Mouse (Mus musculus): ENCODE results near the gene Aoc2.

Aoc2 gene

DNA sequence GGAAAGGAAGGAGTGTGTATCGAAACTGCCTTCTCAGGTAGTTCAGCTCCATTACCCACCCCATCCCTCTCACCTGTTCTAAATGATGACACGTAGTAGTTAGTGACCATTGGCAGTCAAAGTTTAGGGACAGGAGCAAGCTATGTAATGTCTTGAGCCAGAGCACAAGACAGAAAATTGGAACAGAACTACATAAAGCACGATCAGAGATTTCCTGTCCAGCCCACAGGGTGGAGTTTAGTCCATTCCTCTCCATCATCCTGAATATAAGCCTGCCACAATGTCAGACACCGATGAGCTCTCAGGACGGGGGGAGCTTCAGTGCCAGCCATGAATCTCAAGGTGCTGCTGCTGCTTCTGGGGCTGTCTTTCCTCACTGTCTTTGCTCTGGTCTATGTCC is at the start of gene Aoc2:
TSS of gene Aoc2 (plus strand) at position 301 of the 400 bp plus-strand sequence.
- no peak for DNase-seq

DNA sequence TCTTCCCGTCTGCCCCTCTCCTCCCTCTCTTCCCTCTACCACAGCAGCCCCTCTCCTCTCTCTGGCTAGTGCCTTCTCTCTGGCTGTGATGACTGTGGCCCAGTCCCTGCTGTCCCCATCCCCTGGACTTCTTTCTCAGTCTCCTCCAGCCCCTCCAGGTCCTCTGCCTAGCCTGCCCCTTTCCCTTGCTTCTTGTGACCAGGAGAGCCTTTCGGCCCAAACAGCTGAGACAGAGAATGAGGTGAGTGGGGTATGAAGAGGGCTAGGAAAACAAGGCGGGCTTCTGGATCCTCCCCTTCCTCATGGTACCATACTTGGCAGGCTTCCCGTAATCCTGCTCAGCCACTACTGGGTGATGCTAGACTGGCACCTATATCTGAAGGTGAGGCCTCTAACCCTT is 49.6 kb upstream of the Aoc2 start:
- no peak for DNase-seq

DNA sequence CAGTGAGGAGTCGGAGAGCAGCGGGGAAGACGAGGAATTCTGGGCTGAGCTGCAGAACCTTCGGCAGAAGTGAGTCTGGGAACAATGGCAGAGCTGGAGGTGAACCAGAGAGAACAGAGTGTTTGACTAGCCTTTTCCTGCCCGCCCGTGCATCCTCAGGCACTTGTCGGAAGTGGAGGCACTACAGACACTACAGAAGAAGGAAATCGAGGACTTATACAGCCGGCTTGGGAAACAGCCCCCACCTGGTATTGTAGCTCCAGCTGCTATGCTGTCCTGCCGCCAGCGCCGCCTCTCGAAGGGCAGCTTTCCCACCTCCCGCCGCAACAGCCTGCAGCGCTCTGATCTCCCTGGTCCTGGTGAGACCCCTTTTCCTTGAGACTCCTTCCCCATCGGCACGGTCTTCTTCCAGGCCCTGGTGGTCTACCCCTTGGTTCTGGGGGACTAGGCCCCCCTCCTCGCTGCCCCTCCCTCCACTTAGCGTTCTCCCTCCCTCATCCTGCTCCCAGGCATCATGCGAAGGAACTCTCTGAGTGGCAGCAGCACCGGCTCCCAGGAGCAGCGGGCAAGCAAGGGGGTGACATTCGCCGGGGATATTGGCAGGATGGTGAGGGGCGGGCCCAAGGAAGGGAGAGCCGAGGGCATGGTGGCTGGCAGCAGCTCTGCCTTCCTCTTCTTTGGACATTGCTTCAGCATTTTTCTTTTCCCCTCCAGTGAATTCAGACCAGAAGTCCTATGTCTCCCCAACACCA is 48.4 kb upstream of the Aoc2 start:
- DNase-seq = no peak

DNA sequence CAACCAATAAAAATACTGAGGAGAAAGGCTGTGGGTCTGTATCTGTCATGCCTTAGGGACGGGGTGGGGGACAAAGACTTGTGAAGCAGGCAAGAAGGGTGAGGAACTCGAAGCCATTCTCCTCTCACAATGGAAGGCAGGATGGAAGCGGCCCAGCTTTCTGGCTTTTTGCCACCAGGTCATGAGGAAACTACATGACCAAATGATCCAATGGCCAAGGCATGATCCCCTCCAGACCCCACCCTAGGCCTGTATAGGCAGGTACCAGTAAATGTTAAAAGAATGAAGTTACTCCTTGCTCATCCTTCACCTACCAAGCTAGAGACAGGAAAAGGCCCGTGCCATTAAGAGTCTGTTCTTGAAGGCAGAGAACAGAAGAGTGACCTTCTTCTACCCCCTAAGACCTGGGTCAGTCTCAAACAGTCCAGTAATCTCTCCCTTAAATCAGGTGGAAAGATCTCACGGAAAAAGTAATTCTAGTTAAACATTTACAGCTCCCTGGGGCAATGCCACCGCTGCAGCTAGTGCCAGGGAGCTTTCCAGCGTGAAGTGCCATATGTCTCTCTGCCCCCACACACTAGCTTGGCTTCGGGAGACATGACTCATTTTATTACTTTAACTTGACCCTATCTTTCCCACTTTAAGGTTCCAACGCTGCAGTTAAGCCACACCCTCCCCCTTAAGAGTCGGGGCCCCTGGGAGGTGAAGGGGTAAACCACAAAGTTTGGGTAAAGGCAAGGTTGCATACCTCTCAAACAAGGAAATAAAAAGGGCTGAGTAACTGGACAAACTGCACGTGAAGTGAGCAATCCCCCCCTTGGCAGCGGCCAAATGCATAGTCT is 47.3 kb upstream of the Aoc2 start:
- no peak for DNase-seq

DNA sequence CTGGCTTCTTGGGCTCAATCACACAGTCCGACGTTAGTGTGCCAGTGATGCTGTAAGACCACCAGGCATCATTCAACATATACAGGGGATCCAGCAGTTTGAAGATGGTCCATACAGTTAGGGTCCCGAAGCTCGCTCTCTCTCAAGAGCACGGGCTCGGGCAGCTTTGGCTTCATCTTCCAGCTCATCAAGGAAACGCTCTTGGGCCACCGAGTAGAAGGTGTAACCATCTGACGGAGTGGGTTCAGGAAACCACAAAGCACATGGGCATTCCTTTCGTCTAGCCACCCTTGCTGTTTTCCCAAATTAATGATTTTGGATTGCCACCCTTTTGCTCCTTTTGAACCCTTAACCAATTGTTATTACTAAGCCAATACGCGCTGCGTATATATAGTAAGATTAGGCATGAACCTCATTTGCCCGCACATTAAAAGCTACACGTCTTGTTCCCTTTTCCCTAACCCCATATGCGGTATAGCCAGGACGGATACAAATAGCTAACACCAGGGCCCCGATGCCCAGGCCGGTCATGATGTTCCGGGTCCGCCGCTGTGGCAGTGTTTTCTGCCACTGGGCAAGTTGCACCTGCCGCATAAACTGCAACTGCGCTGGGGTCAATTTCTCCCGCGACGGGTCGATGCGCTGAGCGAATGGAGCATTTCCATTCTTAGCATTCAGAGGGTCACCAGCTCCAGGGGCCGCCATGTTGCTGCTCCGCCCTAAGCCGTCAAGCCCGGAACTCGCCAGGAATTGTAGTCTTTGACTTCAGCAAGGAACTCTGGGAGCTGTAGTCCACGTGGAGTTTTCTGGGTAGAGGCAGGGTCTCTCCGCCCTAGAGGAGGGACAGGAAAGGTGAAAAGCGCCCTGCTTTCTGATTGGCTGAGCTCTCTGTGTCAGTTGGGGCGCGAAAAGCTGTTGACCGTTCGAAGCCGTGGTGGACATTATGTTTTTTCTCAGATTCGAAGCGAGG is 46.4 kb upstream of the Aoc2 start, which contains the start of the genes Cntd1 and Coa3:
TSS of gene Cntd1 (plus strand) at position 790 of the 970 bp plus-strand sequence.
TSS of gene Coa3 (minus strand) at position 892 of the 970 bp plus-strand sequence.
- DNase-seq = peak; percentile 98

DNA sequence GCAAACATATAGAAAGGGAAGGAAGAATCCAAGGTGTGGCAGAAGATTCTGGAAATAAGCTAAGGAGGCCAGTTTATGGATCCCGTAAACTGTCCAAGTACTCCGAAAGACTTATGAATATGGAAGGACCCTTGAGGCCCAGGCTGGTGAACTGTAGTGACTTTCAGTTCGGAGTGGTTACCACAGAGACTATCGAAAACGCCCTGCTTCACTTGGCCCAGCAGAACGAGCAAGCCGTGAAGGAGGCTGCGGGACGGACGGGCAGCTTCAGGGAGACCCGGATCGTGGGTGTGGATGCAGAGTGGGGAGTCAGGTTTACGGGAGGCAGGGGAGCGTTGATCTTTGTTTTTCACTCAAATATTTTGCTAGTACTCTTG is 45.7 kb upstream of the Aoc2 start:
- no peak for DNase-seq

DNA sequence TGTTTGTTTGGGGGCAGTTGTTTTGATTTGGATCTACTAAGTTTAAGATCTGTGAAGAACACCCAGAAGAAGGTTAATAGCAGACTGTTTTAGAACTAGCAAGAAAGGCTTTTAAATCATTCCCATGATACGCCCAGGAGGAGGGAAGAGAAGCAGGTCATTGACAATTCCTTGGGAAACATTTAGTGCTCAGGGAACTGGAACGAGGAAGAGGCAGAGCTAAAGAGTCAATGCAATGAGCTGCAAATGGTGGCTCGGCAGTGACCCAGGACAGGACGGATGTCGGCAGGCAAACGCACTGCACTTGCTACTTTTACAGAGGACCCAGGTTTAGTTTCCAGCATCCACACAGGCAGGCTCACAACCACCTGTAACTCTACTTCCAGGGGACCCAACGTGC is 44.0 kb upstream of the Aoc2 start:
- no peak for DNase-seq

DNA sequence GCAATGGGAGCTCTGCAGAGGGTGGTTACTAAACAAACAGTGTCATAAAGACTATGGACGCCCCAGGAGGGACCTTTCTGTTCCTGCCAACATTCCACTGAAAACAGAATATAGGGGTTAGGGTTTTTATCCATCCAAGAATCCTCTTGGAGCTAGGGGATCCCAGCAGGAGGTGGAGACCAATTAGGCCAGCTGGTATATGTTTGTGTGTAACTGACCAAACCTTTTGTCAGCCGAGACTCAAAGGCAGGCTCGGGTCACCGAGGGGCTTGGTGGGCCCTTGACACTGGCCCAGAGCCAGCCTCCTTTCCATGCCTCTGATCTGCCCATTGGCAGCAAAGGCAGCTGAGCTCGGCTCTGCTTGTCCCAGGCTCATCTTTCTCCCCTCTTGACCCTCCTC is 42.0 kb upstream of the Aoc2 start:
- DNase-seq = peak; percentile 75

DNA sequence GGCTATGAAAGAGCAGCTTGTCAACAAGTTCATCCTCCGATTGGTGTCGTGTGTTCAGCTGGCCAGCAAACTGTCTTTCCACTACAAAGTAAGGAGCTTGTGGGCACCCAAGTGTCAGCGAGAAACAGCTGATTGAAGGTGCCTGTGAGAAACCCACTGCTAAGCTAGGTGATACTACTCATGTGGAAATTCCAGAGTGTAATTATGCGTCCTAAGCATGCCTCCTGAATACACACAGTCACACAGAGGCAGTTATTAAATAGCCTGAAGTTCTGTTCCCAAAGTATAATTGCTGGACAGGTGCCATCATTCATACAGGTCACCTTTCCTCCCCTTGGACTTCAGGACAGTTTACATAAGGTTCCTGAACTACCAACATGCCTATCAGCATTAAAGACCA is 41.1 kb upstream of the Aoc2 start:
- DNase-seq = no peak

DNA sequence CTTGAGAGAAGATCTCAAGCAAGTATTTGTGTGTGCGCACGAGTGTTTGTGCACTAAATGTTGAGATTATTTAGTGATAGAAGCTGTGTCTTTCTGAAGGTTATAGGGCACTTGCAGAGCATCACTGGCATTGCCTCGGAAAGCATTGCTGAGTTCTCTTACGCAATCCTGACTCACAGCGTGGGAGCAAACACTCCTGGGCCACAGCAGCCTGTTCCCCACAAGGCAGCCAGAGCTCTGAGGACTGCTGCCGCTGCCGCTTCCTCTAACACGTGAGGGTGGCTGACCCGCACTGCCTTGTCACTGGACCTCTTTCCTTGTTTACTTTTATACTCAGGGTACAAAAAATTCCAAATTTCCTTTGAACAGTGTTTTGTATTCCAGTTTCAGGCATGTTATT is 37.6 kb upstream of the Aoc2 start:
- no peak for DNase-seq

DNA sequence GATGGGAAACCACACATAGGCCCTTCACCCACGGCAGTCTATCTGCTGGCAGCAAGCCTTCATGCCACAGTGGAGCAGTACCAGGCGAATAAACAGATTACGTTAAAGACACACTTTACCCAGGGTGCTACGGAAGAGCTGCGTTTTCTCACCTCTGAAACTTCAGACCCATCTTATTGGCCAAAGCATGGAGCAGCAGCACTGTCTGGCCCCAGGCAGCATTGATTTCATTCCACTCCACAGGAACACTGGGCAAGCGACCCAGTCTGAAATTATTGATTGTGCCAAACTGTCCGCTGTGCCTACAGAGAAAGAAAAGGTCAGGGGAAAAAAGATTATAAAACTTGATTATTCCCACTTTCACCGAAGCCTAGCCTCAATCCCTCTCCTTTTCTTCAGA is 33.6 kb upstream of the Aoc2 start:
- DNase-seq = no peak

DNA sequence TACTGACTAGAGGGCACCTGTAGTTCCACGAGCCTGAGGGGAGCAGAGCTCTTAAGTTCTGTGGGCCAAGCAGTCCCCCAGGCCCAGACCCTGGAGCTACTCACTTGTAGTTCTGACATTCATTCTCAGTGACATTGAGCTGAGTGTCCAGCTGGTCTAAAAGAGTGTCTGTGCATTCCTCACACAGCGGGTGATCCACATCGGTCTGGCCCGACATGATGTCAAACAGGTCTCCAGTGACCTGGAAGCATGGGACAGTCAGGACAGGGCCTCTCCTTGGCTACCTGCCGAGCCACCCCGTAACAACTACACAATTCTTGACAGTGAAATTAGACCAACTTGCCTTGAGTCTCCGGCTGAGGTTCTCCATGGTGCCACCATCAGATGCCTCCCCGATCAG is 29.7 kb upstream of the Aoc2 start:
- DNase-seq = peak; percentile 55

DNA sequence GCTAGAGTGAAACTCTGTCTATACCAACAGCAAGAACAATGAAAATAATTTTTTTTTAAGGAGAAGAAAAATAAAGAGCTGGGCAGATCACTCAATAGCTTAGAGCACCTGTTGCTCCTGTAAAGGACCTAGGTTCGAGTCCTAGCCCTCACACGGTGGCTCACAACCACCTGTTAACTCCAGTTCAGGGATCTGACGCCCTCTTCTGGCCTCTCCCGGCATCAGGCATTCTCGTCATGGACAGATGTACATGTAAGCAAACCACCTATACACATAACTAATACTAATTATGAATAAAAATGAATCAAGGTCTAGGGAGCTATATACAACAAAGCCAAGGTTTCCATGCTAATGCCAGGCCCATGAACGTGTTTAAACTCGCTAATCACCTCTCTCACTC is 24.0 kb upstream of the Aoc2 start:
- DNase-seq = no peak

DNA sequence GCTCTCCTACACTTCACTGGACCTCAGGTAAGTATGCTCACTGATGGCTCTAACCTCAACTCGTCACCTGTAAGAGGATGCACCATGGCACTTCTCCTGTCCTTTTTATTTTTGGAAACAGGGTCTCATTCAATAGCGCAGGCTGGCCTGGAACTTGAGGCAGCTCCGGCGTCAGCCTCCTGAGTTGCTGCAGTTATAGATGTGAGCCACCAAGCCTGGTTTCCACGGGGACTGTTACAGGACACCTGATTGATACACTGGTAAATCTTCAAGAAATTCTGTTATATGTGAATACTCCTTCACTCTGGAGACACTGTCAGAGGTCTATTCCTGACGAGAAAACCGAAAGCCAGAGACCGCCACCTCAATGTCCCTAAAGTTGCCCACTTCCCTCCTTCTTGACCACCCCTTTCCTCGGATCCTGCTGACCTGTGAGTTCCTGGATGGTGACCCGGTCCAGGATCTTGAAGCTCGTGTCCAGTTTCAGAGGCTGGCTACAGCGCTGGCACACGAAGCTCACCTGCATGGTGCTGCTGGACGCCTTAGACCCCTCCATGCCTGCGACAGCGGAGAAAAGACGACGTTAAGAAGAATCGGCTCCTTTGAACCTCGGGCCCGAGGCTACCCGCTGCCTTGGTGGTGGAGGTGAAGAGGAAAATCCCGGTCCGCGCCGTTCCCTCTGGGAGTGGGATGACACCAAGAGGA is 23.4 kb upstream of the Aoc2 start:
- DNase-seq = no peak

DNA sequence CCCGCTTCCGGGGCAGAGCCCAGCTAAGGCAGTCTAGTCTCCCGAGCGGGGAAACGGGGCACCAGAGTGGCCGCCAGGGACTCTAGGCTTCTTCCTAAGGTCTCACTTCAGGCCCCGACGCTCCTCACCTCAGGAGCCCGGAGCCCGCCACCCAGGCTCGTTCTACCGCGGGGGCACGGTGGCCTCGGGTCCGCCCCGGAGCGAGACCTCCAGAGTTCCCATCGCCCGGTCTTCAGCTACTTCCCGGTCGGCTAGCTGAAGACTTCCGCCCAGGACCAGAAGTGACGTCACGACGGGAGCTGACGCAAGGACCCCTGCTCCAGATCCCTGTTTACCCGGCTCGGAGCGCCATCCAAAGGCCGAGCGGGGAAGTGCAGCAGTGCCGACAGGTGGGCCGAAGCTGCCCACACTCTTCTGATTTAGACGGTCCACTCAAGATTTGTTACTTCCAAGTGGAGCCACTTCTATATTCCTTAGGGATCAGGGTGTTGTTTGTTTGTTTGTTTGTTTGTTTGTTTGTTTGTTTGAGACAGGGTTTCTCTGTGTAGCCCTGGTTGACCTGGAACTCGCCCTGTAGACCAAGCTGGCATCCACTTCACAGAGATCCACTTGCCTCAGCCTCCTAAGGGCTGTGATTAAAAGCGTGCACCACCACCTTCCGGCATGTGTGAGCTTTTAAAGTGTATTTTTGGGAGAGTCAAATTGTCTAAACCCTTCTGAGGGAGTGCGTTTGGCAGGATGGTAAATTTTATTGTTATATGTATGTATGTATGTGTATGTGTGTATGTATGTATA is 22.7 kb upstream of the Aoc2 start, which contains the start of gene Becn1:
TSS of gene Becn1 (minus strand) at position 283 of the 795 bp plus-strand sequence.
- DNase-seq = peak; percentile 97

DNA sequence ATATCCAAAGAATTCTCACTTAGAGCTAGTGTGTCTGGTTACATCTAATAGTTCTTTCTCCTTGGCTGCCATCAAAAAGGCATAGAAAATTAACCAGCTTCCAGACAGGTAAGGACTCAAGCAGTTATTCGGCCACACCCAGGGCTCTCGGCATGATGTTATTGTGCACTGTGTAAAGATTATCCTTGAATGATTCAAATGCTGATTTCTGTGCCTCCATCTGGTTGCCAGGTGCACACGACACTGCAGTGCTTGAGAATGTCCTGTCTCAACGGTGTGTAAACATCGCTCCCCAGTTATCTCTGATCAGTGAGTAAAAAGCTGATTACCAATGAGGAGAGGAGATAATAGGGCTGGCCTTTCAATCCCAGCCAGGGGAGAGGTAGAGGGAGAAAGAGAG is 17.1 kb upstream of the Aoc2 start:
- DNase-seq = no peak

DNA sequence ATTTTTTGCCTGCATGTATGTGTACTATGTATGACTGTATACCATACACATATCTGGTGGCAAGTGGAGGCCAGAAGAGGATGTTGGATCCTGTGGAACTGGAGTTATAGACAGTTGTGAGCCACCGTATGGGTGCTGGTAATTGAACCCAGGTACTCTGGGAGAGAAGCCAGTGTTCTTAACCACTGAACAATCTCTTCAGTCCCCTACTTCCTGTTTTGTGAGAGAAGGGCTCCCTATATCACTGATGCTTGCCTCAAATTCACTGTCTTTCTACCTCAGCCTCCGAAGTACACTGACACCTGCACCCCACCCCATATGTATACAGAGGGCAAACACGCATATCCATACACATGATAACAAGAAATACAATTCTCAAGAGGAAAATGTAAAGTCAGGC is 13.8 kb upstream of the Aoc2 start:
- no peak for DNase-seq

DNA sequence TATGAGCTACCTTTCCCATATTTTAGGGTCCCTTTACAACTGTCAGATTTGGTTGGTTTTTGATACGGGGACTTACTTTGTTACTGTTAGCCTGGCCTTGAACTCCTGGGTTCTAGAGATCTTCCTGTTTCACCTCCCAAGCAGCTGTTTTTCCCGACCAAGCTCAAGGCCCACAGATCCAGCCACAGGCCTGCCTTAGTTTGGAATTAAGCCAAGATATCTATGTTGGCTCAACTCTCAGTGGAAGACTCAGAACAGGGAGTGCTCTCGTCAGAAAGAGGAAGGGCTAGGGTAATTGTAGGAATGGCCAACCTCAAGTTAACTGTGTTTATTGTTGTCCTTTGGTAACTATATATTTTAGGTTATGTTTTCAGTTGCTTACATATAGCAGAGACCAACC is 12.7 kb upstream of the Aoc2 start:
- no peak for DNase-seq

DNA sequence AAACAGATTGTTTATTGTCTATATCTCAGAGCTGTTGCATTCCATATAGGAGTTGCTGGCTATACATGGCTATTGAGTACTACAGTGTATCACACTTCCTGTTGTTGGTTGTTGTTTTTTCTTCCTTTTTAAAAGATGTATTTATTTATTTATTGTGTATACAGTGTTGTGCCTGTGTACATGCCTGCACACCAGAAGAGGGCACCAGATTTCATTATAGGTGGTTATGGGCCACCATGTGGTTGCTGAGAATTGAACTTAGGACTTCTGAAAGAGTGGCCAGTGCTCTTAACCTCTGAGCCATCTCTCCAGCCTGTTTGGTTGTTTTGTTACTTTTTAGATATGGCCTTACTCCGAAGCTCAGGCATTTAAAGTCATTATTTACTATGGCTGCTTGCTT is 10.3 kb upstream of the Aoc2 start:
- DNase-seq = no peak

DNA sequence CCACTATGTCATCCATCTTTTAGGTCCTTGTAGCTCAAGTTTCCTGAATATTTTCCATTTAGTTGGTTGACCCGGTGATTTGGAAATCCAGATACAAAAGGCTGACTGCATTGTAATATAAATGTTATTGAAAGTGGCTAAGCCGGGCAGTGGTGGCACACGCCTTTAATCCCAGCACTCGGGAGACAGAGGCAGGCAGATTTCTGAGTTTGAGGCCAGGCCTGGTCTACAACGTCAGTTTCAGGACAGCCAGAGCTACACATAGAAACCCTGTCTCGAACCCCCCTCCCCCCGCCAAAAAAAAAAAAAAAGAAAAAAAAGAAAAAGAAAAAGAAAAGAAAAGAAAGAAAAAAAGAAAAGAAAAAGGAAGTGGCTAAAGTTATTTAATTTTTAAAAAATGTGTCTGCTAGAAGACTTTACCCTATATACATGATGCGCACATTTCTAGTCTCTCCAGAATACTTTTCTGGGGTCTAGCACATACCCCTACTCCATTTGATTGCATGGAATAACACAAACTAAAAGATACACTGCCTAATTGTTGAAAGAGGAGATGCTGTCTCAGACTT is 9.7 kb upstream of the Aoc2 start:
- no peak for DNase-seq
